Mouse (Mus musculus) heart, adult 8-10 months (tissue): Measurements from ENCODE around the gene Mmp23. TPM values are rescaled to one million over a fixed set of nuclear protein-coding genes. Genes with fewer than 3 reads are reported as not detected.

Experiments
- DNase-seq: peaks from one replicate; pipeline ENCODE4 v3.0.0; 2022; ENCODE audit warnings: low spot score
- total RNA-seq, 4 experiments: library from RNA; stranded (reverse); gene quantifications; 2 replicates each; pipeline ENCODE4 v1.2.4; 2022

Gene Mmp23
- total RNA-seq, 4 experiments from 2014 or later = 6.7 to 9.0 (median 7.4) TPM

- no peak for DNase-seq
Observed at GRCm38 (mm10) chr4:155601997-155602456, 51.2 kb downstream of the Mmp23 start.

- peak; percentile 91 for DNase-seq
Observed at GRCm38 (mm10) chr4:155601091-155601996, 51.8 kb downstream of the Mmp23 start, which contains the start of gene Slc35e2. Gene Slc35e2, plus strand, starts transcription at chr4:155601416.

Other genes starting within 250 kb of the Mmp23 start
- under 1 TPM; 0.19 to 0.38 (median 0.27) TPM for gene Cfap74, start 244.2 kb downstream of the Mmp23 start, total RNA-seq
- gene Tmem52, start 184.3 kb downstream of the Mmp23 start, total RNA-seq = 1 to 10 TPM; 4.2 to 9.6 (median 6.2) TPM
- gene Gnb1, start 162.0 kb downstream of the Mmp23 start, total RNA-seq = 100 to 1,000 TPM; 136 to 150 (median 142) TPM
- 10 to 100 TPM; 23.8 to 30.2 (median 29.1) TPM for gene Nadk, start 91.0 kb downstream of the Mmp23 start, total RNA-seq
- gene Slc35e2, start 52.0 kb downstream of the Mmp23 start, total RNA-seq = 1 to 10 TPM; 6.2 to 7.8 (median 6.9) TPM
- gene Cdk11b, start 28.5 kb downstream of the Mmp23 start, total RNA-seq = 10 to 100 TPM; 29.2 to 37.0 (median 30.2) TPM
- gene Gm10563, start 8.0 kb downstream of the Mmp23 start, total RNA-seq = not detected
- gene Mib2, start 15.8 kb upstream of the Mmp23 start, total RNA-seq = 10 to 100 TPM; 25.4 to 30.1 (median 27.1) TPM
- gene Fndc10, start 41.0 kb upstream of the Mmp23 start, total RNA-seq = 1 to 10 TPM in 3 of 4 experiments, under 1 TPM in 1; 0.98 to 2.4 (median 1.3) TPM
- 10 to 100 TPM; 43.2 to 53.5 (median 51.2) TPM for gene Ssu72, start 51.4 kb upstream of the Mmp23 start, total RNA-seq
- gene Tmem240, start 81.4 kb upstream of the Mmp23 start, total RNA-seq = under 1 TPM in 3 of 4 experiments, not detected in 1; 0.11 to 0.81 (median 0.13) TPM
- gene Atad3a, start 107.7 kb upstream of the Mmp23 start, total RNA-seq = 10 to 100 TPM; 34.9 to 45.7 (median 40.8) TPM
- gene Vwa1, start 121.3 kb upstream of the Mmp23 start, total RNA-seq = 1 to 10 TPM; 5.6 to 9.8 (median 8.1) TPM
- gene Tmem88b, start 132.5 kb upstream of the Mmp23 start, total RNA-seq = 1 to 10 TPM in 1 of 4 experiments, under 1 TPM in 3; 0.66 to 1.1 (median 0.81) TPM
- gene Ankrd65, start 137.1 kb upstream of the Mmp23 start, total RNA-seq = not detected
- gene Mrpl20, start 149.5 kb upstream of the Mmp23 start, total RNA-seq = 10 to 100 TPM; 78.5 to 86.8 (median 80.6) TPM
- 10 to 100 TPM; 20.3 to 30.7 (median 26.2) TPM for gene Ccnl2, start 159.1 kb upstream of the Mmp23 start, total RNA-seq
- 100 to 1,000 TPM; 112 to 128 (median 117) TPM for gene Aurkaip1, start 177.9 kb upstream of the Mmp23 start, total RNA-seq
- 10 to 100 TPM; 19.7 to 30.4 (median 24.4) TPM for gene Mxra8, start 186.3 kb upstream of the Mmp23 start, total RNA-seq
- 10 to 100 TPM; 41.3 to 50.7 (median 49.8) TPM for gene Dvl1, start 194.0 kb upstream of the Mmp23 start, total RNA-seq
- under 1 TPM; 0.17 to 0.19 (median 0.19) TPM for gene Tas1r3, start 210.0 kb upstream of the Mmp23 start, total RNA-seq
- gene Cptp, start 216.1 kb upstream of the Mmp23 start, total RNA-seq = 1 to 10 TPM; 7.3 to 9.9 (median 8.6) TPM
- 10 to 100 TPM; 13.9 to 14.5 (median 14.1) TPM for gene Ints11, start 216.2 kb upstream of the Mmp23 start, total RNA-seq
- gene Pusl1, start 238.4 kb upstream of the Mmp23 start, total RNA-seq = 10 to 100 TPM in 3 of 4 experiments, 1 to 10 TPM in 1; 9.6 to 11.9 (median 10.9) TPM
- gene Acap3, start 238.4 kb upstream of the Mmp23 start, total RNA-seq = 10 to 100 TPM in 2 of 4 experiments, 1 to 10 TPM in 2; 9.5 to 13.8 (median 10.9) TPM